9 mouse cellular contexts compared by ENCODE assay signal in genomic region chr10:41004044-41004689, GRCm38 (mm10).
DNase-seq lines count a peak whose midpoint lies in the region; ATAC-seq and TF ChIP-seq lines count a peak whose summit lies in the region.
"Had no signal": no experiment of that assay in that cellular context is flagged by ENCODE, and none has a peak within 500 bp of the region (broad histone marks: within the 10 kb centered on the region; RNA-seq: fewer than 3 reads in every experiment).

No protein-coding gene starts in this region.

- H3K4me1 ChIP-seq in ES-E14 (ENCODE audit: control insufficient read depth in 2 of 2, insufficient read depth in 2 of 2, low read length in 2 of 2, poor library complexity in 1 of 2), result peaks cover 3% of the 10 kb centered on the region in 2 experiments; a peak in 1 of 4 replicates
- H3K4me1 ChIP-seq in forebrain, embryonic 13.5 days, result no peaks in the 10 kb centered on the region
- H3K4me1 ChIP-seq in liver, embryonic 16.5 days (ENCODE audit: control insufficient read depth, low read depth, low read length), result peaks cover 33% of the 10 kb centered on the region
- H3K4me1 ChIP-seq: heart, embryonic 13.5 days had no signal

- H3K9me3 ChIP-seq in ES-E14 (ENCODE audit: control insufficient read depth, insufficient read depth, low read depth, low read length), result no peaks in the 10 kb centered on the region
- H3K9me3 ChIP-seq in forebrain, embryonic 13.5 days (replicated peaks), result no peaks in the 10 kb centered on the region
- no peaks in the 10 kb centered on the region for H3K9me3 ChIP-seq in liver, embryonic 16.5 days (replicated peaks; ENCODE audit: control insufficient read depth, low read length)
- H3K9me3 ChIP-seq: heart, embryonic 13.5 days had no signal

- H3K27ac ChIP-seq in ES-E14 (ENCODE audit: insufficient read depth, low read depth, low read length, poor library complexity, severe bottlenecking), result no peak overlapping the region
- H3K27ac ChIP-seq in forebrain, embryonic 13.5 days, result no peak overlapping the region
- H3K27ac ChIP-seq in liver, embryonic 16.5 days (ENCODE audit: low read length), result no peak overlapping the region
- H3K27ac ChIP-seq: heart, embryonic 13.5 days had no signal

- peak; percentile 60 for DNase-seq in ES-E14 (ENCODE audit: low read depth, low spot score)
- DNase-seq in heart, postnatal 4 days, result peak; percentile 80
- peak; percentile 60 for DNase-seq in layer of hippocampus, adult 11-12 months (ENCODE audit: low spot score)
- peak; percentile 9 for DNase-seq in ovary, postnatal 10 days (ENCODE audit: low spot score)
- peak; percentile 54 for DNase-seq in thymus, postnatal 14 days

- H3K4me2 ChIP-seq in forebrain, embryonic 13.5 days, result no peak overlapping the region
- no peak overlapping the region for H3K4me2 ChIP-seq in liver, embryonic 16.5 days (ENCODE audit: low read depth, low read length)
- H3K4me2 ChIP-seq: heart, embryonic 13.5 days had no signal

- no peaks in the 10 kb centered on the region for H3K27me3 ChIP-seq in forebrain, embryonic 13.5 days
- H3K27me3 ChIP-seq in liver, embryonic 16.5 days (ENCODE audit: control insufficient read depth, insufficient read depth, low read depth, low read length), result no peaks in the 10 kb centered on the region
- H3K27me3 ChIP-seq: heart, embryonic 13.5 days had no signal

- 27% methylated on average over 7 of the region's 7 CpGs for WGBS in forebrain, embryonic 13.5 days
- WGBS in liver, embryonic 16.5 days (ENCODE audit: insufficient replicate concordance), result 32% methylated on average over 7 of the region's 7 CpGs

- in situ Hi-C loops in ES-E14 (cut with MboI; ENCODE audit: low sequenced_read_pairs in 2 of 2, unreplicated experiment in 2 of 2), result loop anchor here in 1 of 2 experiments (10.0 to 25.0 kb wide), 3 partner anchors 291 to 683 kb away; partner anchors contain the start of gene Cd164

- no peak overlapping the region for H3K4me3 ChIP-seq in ES-E14 (ENCODE audit: insufficient read depth in 1 of 2, low read depth in 1 of 2, low read length in 2 of 2, poor library complexity in 1 of 2, severe bottlenecking in 1 of 2)
- H3K4me3 ChIP-seq in forebrain, embryonic 13.5 days, result no peak overlapping the region
- no peak overlapping the region for H3K4me3 ChIP-seq in liver, embryonic 16.5 days (ENCODE audit: low read depth, low read length)
- H3K4me3 ChIP-seq: heart, embryonic 13.5 days had no signal

- H3K9ac ChIP-seq in ES-E14 (ENCODE audit: insufficient read depth, low read depth, low read length, poor library complexity, severe bottlenecking), result no peak overlapping the region
- no peak overlapping the region for H3K9ac ChIP-seq in forebrain, embryonic 13.5 days
- no peak overlapping the region for H3K9ac ChIP-seq in liver, embryonic 16.5 days (ENCODE audit: low read depth, low read length)
- H3K9ac ChIP-seq: heart, embryonic 13.5 days had no signal

- H3K36me3 ChIP-seq in ES-E14 (ENCODE audit: control insufficient read depth, insufficient read depth, low read length, poor library complexity, severe bottlenecking), result no peaks in the 10 kb centered on the region
- H3K36me3 ChIP-seq in forebrain, embryonic 13.5 days (ENCODE audit: poor library complexity, severe bottlenecking), result no peaks in the 10 kb centered on the region
- no peaks in the 10 kb centered on the region for H3K36me3 ChIP-seq in liver, embryonic 16.5 days (ENCODE audit: control insufficient read depth, insufficient read depth)
- H3K36me3 ChIP-seq: heart, embryonic 13.5 days had no signal

- peak; percentile 82 for ATAC-seq in cerebellum, adult (ENCODE audit: insufficient number of reproducible peaks, low FRiP score, low TSS enrichment)
- peak; percentile 95 for ATAC-seq in forebrain, embryonic 13.5 days
- ATAC-seq in liver, embryonic 16.5 days (ENCODE audit: low read depth), result peak; percentile 20; the same call in 1 of the 2 replicates

TF ChIP-seq in ES-E14, 5 proteins besides CTCF, POLR2A, EP300 and RAD21:
- TF ChIP-seq ZC3H11A (IDR thresholded peaks at IDR 0.05; ENCODE audit: borderline replicate concordance, low read depth, low read length) (peak; percentile 99), HCFC1 (IDR thresholded peaks at IDR 0.05; ENCODE audit: borderline replicate concordance, insufficient read depth, low read length) (no peak)

Comparison
In these comparisons a context has a peak if more than half of its experiments do, and no peak if none do; other contexts are left out.
1. DNase-seq: peak in every context shown above with its lines; median percentile 80 in heart, postnatal 4 days; 60 in ES-E14; 60 in layer of hippocampus, adult 11-12 months; 54 in thymus, postnatal 14 days; 9 in ovary, postnatal 10 days.
2. ATAC-seq: peak in every context shown above with its lines; median percentile 95 in forebrain, embryonic 13.5 days; 82 in cerebellum, adult; 20 in liver, embryonic 16.5 days.